Mouse (Mus musculus) ES-Bruce4 (cell line): Measurements from ENCODE around the gene Banp.

Source experiments
- CTCF ChIP-seq: IDR thresholded peaks from one replicate; pipeline ENCODE4 v1.8.1; 2011; ENCODE audit warnings: low read depth, low read length
- POLR2A ChIP-seq: IDR thresholded peaks from one replicate; pipeline ENCODE4 v1.8.1; 2011; ENCODE audit warnings: low read length; ENCODE audit not compliant: insufficient read depth

DNA sequence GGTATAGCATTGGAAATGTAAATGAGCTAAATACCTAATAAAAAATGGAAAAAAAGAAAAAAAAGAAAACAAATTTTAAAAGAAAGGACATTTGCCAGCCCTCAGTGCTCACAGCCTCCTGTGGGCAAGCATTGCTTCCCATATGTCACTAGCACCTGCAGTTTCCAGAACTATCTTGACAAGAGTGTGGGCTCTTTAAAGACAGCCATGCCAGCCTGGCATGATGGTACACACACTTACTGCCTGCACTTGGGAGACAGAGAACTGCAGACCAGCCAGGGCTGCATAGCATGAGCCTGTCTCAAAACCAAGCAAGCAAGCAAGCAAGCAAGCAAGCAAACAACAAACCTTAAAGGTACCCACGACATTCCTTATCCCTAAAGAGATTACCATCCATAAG, 44.1 kb upstream of the Banp start:
- TF ChIP-seq CTCF: no peak
- no peak for TF ChIP-seq POLR2A
